ENCODE assay signal across 8 mouse cellular contexts in genomic region chr8:46769408-46770180, GRCm38 (mm10). TPM values are rescaled to one million over a fixed set of nuclear protein-coding genes. Genes with fewer than 3 reads are reported as not detected.
DNase-seq lines count a peak whose midpoint lies in the region; ATAC-seq lines count a peak whose summit lies in the region.

No protein-coding gene starts in this region.

- H3K4me2 ChIP-seq in neural tube, embryonic 11.5 days (ENCODE audit: low read depth): no peak overlapping the region
- H3K4me2 ChIP-seq in neural tube, embryonic 14.5 days (ENCODE audit: low read depth, low read length): no peak overlapping the region

- no peaks in the 10 kb centered on the region for H3K36me3 ChIP-seq in neural tube, embryonic 11.5 days (ENCODE audit: control insufficient read depth, insufficient read depth, low read length)
- no peaks in the 10 kb centered on the region for H3K36me3 ChIP-seq in neural tube, embryonic 14.5 days (ENCODE audit: control insufficient read depth, insufficient read depth, low read length)

- peaks cover 11% of the 10 kb centered on the region for H3K4me1 ChIP-seq in neural tube, embryonic 11.5 days (ENCODE audit: control insufficient read depth, insufficient read depth, low read length)
- H3K4me1 ChIP-seq in neural tube, embryonic 14.5 days (ENCODE audit: control insufficient read depth, insufficient read depth, low read length): 0 out of 2 replicates have a peak, but pooled peaks cover 5% of the 10 kb centered on the region

- H3K27ac ChIP-seq in neural tube, embryonic 11.5 days (ENCODE audit: low read depth, low read length): peak overlapping the region; percentile 34; the same call in 1 of the 2 replicates
- H3K27ac ChIP-seq in neural tube, embryonic 14.5 days (ENCODE audit: low read depth, low read length): peak overlapping the region; percentile 2; the same call in 1 of the 2 replicates

- no peak for ATAC-seq in neural tube, embryonic 11.5 days (ENCODE audit: insufficient read depth, low FRiP score, low TSS enrichment)
- ATAC-seq in neural tube, embryonic 14.5 days (ENCODE audit: low read depth): peak; percentile 44

- WGBS in neural tube, embryonic 11.5 days: 67% methylated on average over 11 of the region's 11 CpGs
- WGBS in neural tube, embryonic 14.5 days: 67% methylated on average over 11 of the region's 11 CpGs

- peak; percentile 26 for DNase-seq in adrenal gland, postnatal 14 days
- DNase-seq in adrenal gland, postnatal 4 days (ENCODE audit: low spot score in 2 of 2): no peak
- DNase-seq in neural tube, embryonic 11.5 days (ENCODE audit: low spot score): peak; percentile 24
- DNase-seq in neural tube, embryonic 10.5 days (ENCODE audit: extremely low spot score, low spot score): no peak
- peak; percentile 9 to 22 for DNase-seq in left cerebral cortex, adult 18-20 months (ENCODE audit: low spot score in 2 of 2)
- no peak for DNase-seq in lung, postnatal 36 days
- DNase-seq in Muller cell, postnatal 12 days (ENCODE audit: inconsistent ontology term): no peak

- no peaks in the 10 kb centered on the region for H3K27me3 ChIP-seq in neural tube, embryonic 11.5 days (ENCODE audit: control insufficient read depth, insufficient read depth, low read length)
- no peaks in the 10 kb centered on the region for H3K27me3 ChIP-seq in neural tube, embryonic 14.5 days (ENCODE audit: control insufficient read depth, insufficient read depth, low read length)

- no peak overlapping the region for H3K4me3 ChIP-seq in neural tube, embryonic 11.5 days (ENCODE audit: low read depth, low read length)
- H3K4me3 ChIP-seq in neural tube, embryonic 14.5 days (ENCODE audit: low read depth, low read length): no peak overlapping the region

- no peaks in the 10 kb centered on the region for H3K9me3 ChIP-seq in neural tube, embryonic 11.5 days (ENCODE audit: control insufficient read depth, low read length)
- no peaks in the 10 kb centered on the region for H3K9me3 ChIP-seq in neural tube, embryonic 14.5 days (ENCODE audit: control insufficient read depth, low read length)

- H3K9ac ChIP-seq in neural tube, embryonic 11.5 days (ENCODE audit: low read length): no peak overlapping the region
- H3K9ac ChIP-seq in neural tube, embryonic 14.5 days (replicated peaks; ENCODE audit: low read depth, low read length): no peak overlapping the region

RNA-seq across cellular contexts. Expression of gene Irf2, which starts 30.1 kb away (rescaled TPM):
- 66.7 and 70.0 TPM in 2 replicates for total RNA-seq in adrenal gland, postnatal 14 days (2021)
- total RNA-seq in adrenal gland, postnatal 4 days (2021): 10 to 100 TPM; 56.2 to 62.9 TPM
- 10.1 and 14.1 TPM in 2 replicates for polyA plus RNA-seq in neural tube, embryonic 11.5 days (2014; fragmentation: Nextera tagmentation; extraction: Ambion mirVana)
- total RNA-seq in left cerebral cortex, adult 18-20 months (2021): 10 to 100 TPM; 71.4 to 77.4 TPM
- 8.9 and 10.6 TPM in 2 replicates for polyA plus RNA-seq in neural tube, embryonic 14.5 days (2014; fragmentation: Nextera tagmentation; extraction: Ambion mirVana)

Comparison
In these comparisons a context has a peak if more than half of its experiments do, and no peak if none do; other contexts are left out.
1. DNase-seq: peak in adrenal gland, postnatal 14 days (single experiment), neural tube, embryonic 11.5 days (single experiment) and left cerebral cortex, adult 18-20 months (2 of 2); none in adrenal gland, postnatal 4 days (0 of 2), neural tube, embryonic 10.5 days (single experiment), lung, postnatal 36 days (single experiment) and Muller cell, postnatal 12 days (single experiment).